Mouse (Mus musculus) spleen, adult 2 months (tissue): ENCODE results near the gene Prkcz. TPM values are rescaled to one million over a fixed set of nuclear protein-coding genes. Genes with fewer than 3 reads are reported as not detected.

Source experiments
- DNase-seq, 2 experiments: peaks; one replicate each; pipeline versions ENCODE4 v3.0.0 to v3.0.0-alpha.2; 2012 to 2021; ENCODE audit warnings: low spot score in 2 of 2, low read depth in 1 of 2
- H3K27ac ChIP-seq: fragments of 200-500 bp; 2 replicates; pipeline ENCODE4 v1.5.1; 2012; ENCODE audit warnings: low read length, inconsistent platforms; ENCODE audit not compliant: insufficient read depth
- H3K27me3 ChIP-seq: fragments of 200-500 bp; 2 replicates; pipeline ENCODE4 v1.6.1; 2012; ENCODE audit warnings: mild to moderate bottlenecking, moderate library complexity, low read length, inconsistent platforms; ENCODE audit not compliant: control insufficient read depth, insufficient read depth
- H3K36me3 ChIP-seq: fragments of 200-500 bp; 2 replicates; pipeline ENCODE4 v1.6.1; 2012; ENCODE audit warnings: mild to moderate bottlenecking, low read length, inconsistent platforms; ENCODE audit not compliant: control insufficient read depth, insufficient read depth
- H3K4me1 ChIP-seq: fragments of 200-500 bp; 2 replicates; pipeline ENCODE4 v1.6.1; 2011; ENCODE audit warnings: inconsistent platforms; ENCODE audit not compliant: control insufficient read depth, insufficient read depth, insufficient read length
- H3K4me3 ChIP-seq: fragments of 200-500 bp; 2 replicates; pipeline ENCODE4 v1.5.1; 2011; ENCODE audit warnings: mild to moderate bottlenecking, inconsistent platforms; ENCODE audit not compliant: insufficient read depth, insufficient read length; ENCODE audit errors: extremely low read depth
- CTCF ChIP-seq: fragments of 200-500 bp; IDR thresholded peaks from 2 replicates; pipeline ENCODE4 v1.5.1; 2011; ENCODE audit warnings: mild to moderate bottlenecking, inconsistent platforms; ENCODE audit not compliant: insufficient read depth, insufficient read length, insufficient replicate concordance; ENCODE audit errors: extremely low read depth
- POLR2A ChIP-seq: fragments of 200-500 bp; IDR thresholded peaks from 2 replicates; pipeline ENCODE4 v1.6.1; 2011; ENCODE audit warnings: low read depth, low read length, inconsistent platforms
- WGBS: fragments of 180-500 bp; shearing (Covaris S2); methylation state at CpG from one replicate; pipeline ENCODE4 v1.1.7; 2018; 5-methylcytosine and 5-hydroxymethylcytosine counted together
- polyA plus RNA-seq: library from polyadenylated mRNA; depleted of rRNA; stranded (reverse); fragments of >200 nt; gene quantifications from 2 replicates; pipeline ENCODE4 v1.2.3, GENCODE M21; 2012

Gene Prkcz
- polyA plus RNA-seq, 1 experiment, result 2.9 TPM

GRCm38 (mm10) chr4:155397511-155398221, 36.5 kb upstream of the Prkcz start, which contains the start of gene Gabrd:
Gene Gabrd, minus strand, starts transcription at chr4:155398112.
- Histone ChIP-seq H3K4me3 (no peak within 1 kb of the TSS; the same call in 1 of the 2 replicates), H3K4me1 (peaks cover 5% of the 10 kb centered on the region; the same call in 1 of the 2 replicates), H3K36me3 (no peaks in the 10 kb centered on the region), H3K27ac (no peak within 1 kb of the TSS), H3K27me3 (peaks cover 5% of the 10 kb centered on the region)
- no peak for DNase-seq
- WGBS, result 3% methylated on average over 55 of the region's 57 CpGs
- TF ChIP-seq POLR2A (no peak), CTCF (no peak)

GRCm38 (mm10) chr4:155396751-155397150, 35.6 kb upstream of the Prkcz start:
- no peaks in the 10 kb centered on the region for H3K36me3 ChIP-seq
- no peak overlapping the region for H3K27ac ChIP-seq
- 83% methylated on average over 4 of the region's 4 CpGs for WGBS
- H3K27me3 ChIP-seq, result peaks cover 5% of the 10 kb centered on the region
- TF ChIP-seq POLR2A (no peak), CTCF (no peak)
- no peak for DNase-seq
- H3K4me1 ChIP-seq, result peaks cover 5% of the 10 kb centered on the region; the same call in 1 of the 2 replicates
- no peak overlapping the region for H3K4me3 ChIP-seq

- no peak for DNase-seq
- H3K27ac ChIP-seq, result no peak overlapping the region
- H3K27me3 ChIP-seq, result peaks cover 5% of the 10 kb centered on the region
- no peak overlapping the region for H3K4me3 ChIP-seq
- no peak for TF ChIP-seq CTCF
- TF ChIP-seq POLR2A, result no peak
- H3K36me3 ChIP-seq, result no peaks in the 10 kb centered on the region
- 86% methylated on average over 5 of the region's 5 CpGs for WGBS
- H3K4me1 ChIP-seq, result peaks cover 5% of the 10 kb centered on the region; the same call in 1 of the 2 replicates
Measured at GRCm38 (mm10) chr4:155395471-155395870, 34.3 kb upstream of the Prkcz start.

GRCm38 (mm10) chr4:155387166-155387565, 26.0 kb upstream of the Prkcz start:
- H3K27me3 ChIP-seq, result no peaks in the 10 kb centered on the region

GRCm38 (mm10) chr4:155383326-155383725, 22.2 kb upstream of the Prkcz start:
- Histone ChIP-seq H3K27me3 (no peaks in the 10 kb centered on the region), H3K4me1 (no peaks in the 10 kb centered on the region), H3K36me3 (no peaks in the 10 kb centered on the region), H3K4me3 (no peak overlapping the region), H3K27ac (no peak overlapping the region)
- TF ChIP-seq CTCF (no peak), POLR2A (no peak)
- no peak for DNase-seq
- WGBS, result 68% methylated on average over 4 of the region's 4 CpGs

More at GRCm38 (mm10) chr4:155387166-155387565, 26.0 kb upstream of the Prkcz start:
- 84% methylated on average over 8 of the region's 8 CpGs for WGBS
- no peak for TF ChIP-seq CTCF
- no peak for TF ChIP-seq POLR2A
- Histone ChIP-seq H3K36me3 (no peaks in the 10 kb centered on the region), H3K4me1 (no peaks in the 10 kb centered on the region), H3K27ac (no peak overlapping the region), H3K4me3 (no peak overlapping the region)
- no peak for DNase-seq

GRCm38 (mm10) chr4:155382752-155383151, 21.6 kb upstream of the Prkcz start:
- TF ChIP-seq POLR2A (no peak), CTCF (no peak)
- WGBS, result 33% methylated on average over 9 of the region's 9 CpGs
- no peaks in the 10 kb centered on the region for H3K4me1 ChIP-seq
- H3K36me3 ChIP-seq, result no peaks in the 10 kb centered on the region
- DNase-seq, result no peak
- H3K4me3 ChIP-seq, result no peak overlapping the region
- H3K27ac ChIP-seq, result no peak overlapping the region
- H3K27me3 ChIP-seq, result no peaks in the 10 kb centered on the region

GRCm38 (mm10) chr4:155381974-155382373, 20.8 kb upstream of the Prkcz start:
- DNase-seq, result no peak
- H3K4me3 ChIP-seq, result no peak overlapping the region
- H3K4me1 ChIP-seq, result no peaks in the 10 kb centered on the region
- no peaks in the 10 kb centered on the region for H3K27me3 ChIP-seq
- 50% methylated on average over 7 of the region's 7 CpGs for WGBS
- H3K27ac ChIP-seq, result no peak overlapping the region
- TF ChIP-seq POLR2A (no peak), CTCF (no peak)
- H3K36me3 ChIP-seq, result no peaks in the 10 kb centered on the region
